Mouse (Mus musculus) T-cell, adult 2 months (primary cell): Measurements from ENCODE around the gene Gm15013.
"Not testable (repeated sequence)": the region's sequence is repeated elsewhere in the genome, so short reads cannot be mapped to it uniquely, and the experiment has no call there.

Experiments used
- DNase-seq: peaks from one replicate; pipeline ENCODE4 v3.0.0; 2022; ENCODE audit warnings: low spot score

Gm15013 gene

DNA sequence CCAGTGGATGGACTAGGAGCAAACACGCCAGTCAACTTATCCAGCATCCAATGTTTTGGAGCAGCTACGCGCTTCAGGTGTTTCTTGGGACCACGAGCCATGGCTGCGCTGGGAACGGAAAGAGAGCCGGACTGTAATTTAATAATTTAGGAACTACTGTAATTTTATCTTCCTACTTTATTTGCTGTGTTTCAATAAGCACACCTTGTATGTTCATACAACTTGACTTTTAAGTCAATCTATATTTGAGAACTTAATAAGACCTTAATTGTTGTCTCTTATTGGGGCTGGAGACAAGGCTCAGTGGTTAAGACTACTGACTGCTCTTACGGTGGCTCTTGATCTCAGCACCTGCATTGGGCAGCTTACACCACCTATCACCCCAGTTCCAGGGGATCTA, at the start of gene Gm15013:
TSS of gene Gm15013 (minus strand) at position 101 of the 400 bp plus-strand sequence.
- no peak for DNase-seq

DNA sequence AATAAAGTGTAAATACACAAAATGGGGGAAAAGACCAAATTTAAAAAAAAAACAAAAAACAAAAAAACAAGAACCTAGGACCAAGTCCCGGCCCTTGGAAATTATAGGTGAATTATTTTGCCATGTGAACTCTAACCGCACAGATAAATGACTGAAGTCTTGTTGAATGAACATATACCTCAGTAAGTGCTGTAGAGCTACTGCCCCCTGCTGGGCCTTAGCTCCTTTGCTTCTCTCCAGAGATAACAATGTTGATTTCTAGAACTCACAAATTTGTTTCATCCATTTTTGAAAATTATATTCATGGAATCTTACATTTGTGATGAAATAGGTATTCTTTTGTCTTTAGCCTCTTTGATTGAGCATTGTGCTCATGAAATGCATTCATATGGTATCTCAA, 48.3 kb upstream of the Gm15013 start:
- peak; percentile 1 for DNase-seq

- not testable (repeated sequence) for DNase-seq
Measured at GRCm38 (mm10) chrX:139758634-139759033, 44.4 kb upstream of the Gm15013 start.

DNA sequence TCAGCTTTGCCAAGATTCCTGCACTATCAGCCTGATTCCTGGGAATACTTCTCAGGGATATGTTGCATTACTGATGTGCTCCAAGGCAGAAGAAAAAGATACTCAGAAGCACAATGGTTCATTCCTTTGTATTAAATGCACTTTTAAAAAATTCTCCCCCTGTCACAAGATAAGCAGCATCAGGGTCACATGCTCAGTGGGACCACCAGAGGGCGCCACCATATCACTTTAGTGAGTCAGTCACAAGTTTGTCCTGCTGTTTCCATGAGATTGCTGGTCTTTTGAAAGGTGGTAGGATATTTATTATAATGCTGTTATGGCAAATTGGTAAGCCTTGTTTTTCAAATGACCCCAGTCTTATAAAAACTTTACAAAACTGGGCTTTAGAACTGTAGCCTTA, 37.6 kb upstream of the Gm15013 start:
- peak; percentile 15 for DNase-seq

GRCm38 (mm10) chrX:139737066-139737465, 22.8 kb upstream of the Gm15013 start:
- no peak for DNase-seq

DNA sequence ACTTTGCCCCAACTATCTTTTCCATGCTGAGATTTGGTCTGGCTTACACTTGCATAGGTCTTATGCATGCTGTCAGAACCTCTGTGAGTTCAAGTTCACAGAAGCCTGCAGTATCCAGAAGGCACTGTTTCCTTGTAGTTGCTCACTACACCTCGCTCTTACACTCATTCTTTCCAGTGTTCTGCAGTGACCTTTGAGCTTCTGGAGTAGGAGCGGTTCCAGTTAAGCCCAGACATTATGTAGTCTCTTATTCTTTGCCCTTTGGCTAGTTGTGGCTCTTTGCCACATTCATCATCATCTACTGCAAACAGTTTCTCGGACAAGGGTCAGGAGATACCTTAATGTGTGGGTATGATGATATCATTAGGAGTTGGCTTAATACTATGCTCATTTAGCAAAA, 16.3 kb upstream of the Gm15013 start:
- DNase-seq, result no peak

DNA sequence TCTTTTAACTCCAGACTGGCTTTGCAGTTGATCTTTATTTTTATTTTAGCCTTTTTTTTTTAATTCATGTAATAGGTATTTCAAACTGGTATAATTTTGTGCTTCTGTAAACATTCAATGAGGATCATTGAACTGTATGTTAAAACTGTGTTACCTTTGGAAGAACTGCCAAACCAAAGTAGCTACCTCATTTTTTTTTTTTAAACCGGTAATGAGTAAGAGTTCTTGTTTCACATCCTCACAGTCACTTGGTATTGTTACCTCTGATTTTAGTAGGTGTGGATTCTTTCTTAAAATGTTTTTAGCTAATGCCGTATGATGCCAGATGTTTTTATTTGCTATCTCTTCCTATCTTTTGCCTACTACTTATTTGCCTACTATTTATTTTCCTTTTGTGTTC, 8.1 kb upstream of the Gm15013 start:
- no peak for DNase-seq

DNA sequence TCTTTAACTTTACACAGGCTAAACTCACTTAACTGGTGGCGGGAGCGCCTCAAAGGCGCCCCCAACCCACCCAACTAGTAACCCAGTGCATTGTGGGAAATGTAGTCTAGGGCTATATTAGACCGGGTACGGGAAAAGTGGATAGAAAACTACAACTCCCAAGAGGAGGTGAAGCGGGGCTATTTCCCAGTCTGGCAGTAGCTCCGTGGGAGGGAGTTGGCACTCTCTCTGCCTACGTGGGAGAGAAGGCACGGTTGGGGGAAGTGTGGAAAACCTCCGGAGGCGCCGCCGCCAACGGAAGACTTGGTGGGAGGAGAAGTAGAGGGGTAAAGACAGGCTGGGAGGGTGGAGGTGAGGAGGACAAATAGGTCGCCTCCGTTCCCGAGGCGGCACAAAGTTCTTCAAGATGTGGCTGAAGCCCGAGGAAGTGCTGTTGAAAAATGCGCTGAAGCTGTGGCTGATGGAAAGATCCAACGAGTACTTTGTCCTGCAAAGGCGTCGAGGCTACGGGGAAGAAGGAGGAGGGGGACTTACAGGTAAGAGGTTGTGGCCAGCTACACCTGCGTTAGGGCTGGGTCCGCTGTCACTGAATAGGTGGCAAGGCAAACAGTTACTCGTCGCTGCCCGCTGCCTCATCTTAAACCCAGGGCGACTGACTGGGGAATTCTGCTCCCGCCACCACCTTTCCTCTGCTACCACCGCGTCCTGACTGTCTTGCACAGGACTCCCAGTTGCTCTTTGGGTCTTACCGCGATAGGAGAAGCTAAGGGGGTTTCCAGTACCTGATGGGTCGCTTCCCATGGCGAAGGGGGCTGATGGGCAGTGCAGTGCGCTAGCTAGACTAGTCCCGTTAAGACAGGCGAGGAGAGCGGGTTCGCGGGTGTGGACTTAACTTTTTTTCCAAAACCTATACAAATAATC, 29.2 kb downstream of the Gm15013 start, which contains the start of gene Tbc1d8b:
TSS of gene Tbc1d8b (plus strand) at position 222 of the 921 bp plus-strand sequence.
- DNase-seq, result peak; percentile 68

- no peak for DNase-seq
Measured at GRCm38 (mm10) chrX:139684410-139684774, 29.9 kb downstream of the Gm15013 start.

GRCm38 (mm10) chrX:139665829-139666228, 48.5 kb downstream of the Gm15013 start:
- DNase-seq, result no peak
